Mouse (Mus musculus): ENCODE data around the gene Cebpb. TPM values are rescaled to one million over a fixed set of nuclear protein-coding genes. Genes with fewer than 3 reads are reported as not detected.
A peak's percentile ranks its signal among the peaks of the same experiment; 100 is the strongest.
"Not testable (repeated sequence)": the region's sequence is repeated elsewhere in the genome, so short reads cannot be mapped to it uniquely, and the experiment has no call there.

Cebpb gene
- total RNA-seq (2021): 100 to 1,000 TPM in 1 of 2 experiments, 10 to 100 TPM in 1; 95.1 to 169 TPM
- long read RNA-seq, experiment 1, transcript Cebpb-201 (1 exons, 1,504 nt): major isoform, 679 of 679 reads
- long read RNA-seq, experiment 1, partial matches to known transcripts: 0 of 679 reads
- long read RNA-seq, experiment 1, other reads (novel, unspliced or antisense): 0 of 679 reads
- long read RNA-seq, experiment 2, transcript Cebpb-201 (1 exons, 1,504 nt): major isoform, 479 of 479 reads
- long read RNA-seq, experiment 2, partial matches to known transcripts: 0 of 479 reads
- long read RNA-seq, experiment 2, other reads (novel, unspliced or antisense): 0 of 479 reads

DNA sequence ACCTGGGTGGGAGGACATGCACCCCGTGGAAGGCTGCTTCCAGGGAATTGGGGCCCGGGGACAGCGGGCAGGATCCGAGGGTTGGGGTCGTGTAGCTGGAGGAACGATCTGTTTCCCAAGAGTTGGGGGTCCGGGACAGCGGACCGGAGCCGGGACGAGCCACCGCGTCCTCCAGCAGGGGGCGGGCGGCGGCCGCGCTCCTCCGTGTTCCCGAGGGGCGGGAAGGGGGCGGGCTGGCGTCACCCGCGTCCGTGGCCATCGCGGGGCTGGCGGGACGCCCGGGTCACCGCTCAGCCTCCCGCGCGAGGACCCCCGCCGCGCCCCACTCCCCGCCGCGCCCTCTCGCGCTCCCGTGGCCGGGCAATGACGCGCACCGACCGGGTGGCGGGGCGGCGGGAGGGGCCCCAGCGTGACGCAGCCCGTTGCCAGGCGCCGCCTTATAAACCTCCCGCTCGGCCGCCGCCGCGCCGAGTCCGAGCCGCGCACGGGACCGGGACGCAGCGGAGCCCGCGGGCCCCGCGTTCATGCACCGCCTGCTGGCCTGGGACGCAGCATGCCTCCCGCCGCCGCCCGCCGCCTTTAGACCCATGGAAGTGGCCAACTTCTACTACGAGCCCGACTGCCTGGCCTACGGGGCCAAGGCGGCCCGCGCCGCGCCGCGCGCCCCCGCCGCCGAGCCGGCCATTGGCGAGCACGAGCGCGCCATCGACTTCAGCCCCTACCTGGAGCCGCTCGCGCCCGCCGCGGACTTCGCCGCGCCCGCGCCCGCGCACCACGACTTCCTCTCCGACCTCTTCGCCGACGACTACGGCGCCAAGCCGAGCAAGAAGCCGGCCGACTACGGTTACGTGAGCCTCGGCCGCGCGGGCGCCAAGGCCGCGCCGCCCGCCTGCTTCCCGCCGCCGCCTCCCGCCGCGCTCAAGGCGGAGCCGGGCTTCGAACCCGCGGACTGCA is at the start of gene Cebpb:
Cebpb (plus strand) TSS at position 418 of the 954 bp plus-strand sequence.
- peak; percentile 90 for DNase-seq (ENCODE audit: low spot score)

DNA sequence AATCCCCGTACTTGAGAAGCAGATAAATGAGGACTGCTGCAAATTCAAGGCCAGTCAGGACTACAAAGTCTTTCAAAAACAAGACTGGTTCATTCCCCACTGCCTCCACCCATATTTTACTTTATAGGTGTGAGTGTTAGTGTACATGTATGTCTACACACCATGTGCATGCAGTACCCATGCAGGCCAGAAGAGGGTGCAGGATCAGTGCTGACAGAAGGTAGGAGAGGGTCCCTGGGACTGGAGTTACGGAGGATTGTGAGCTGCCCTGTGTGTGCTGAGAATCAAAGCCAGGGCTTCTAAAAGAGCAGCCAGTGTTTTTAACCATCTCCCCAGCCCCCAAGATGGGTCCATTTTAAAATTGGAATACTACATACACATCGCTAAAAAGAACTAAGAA is 48.4 kb upstream of the Cebpb start:
- no peak for DNase-seq (ENCODE audit: low spot score)

DNA sequence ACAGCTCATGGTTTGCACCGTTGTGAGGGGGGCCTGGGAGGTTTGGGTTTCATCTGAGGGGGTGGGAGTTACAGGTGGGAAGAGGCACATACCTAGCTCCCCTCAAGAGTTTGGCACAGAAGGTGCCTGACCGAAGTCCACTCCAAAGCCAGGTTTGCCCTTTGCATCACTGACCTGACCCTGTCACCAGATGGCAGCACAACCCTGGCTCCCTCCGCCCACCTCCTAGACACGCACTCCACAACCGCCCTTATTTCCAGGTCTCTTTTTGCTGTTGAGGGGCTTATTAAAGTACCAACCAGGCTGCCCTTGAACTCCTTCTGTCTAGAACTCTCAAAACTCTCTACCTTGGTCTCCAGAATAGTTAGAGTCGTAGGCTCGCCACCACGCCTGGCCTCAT is 47.4 kb upstream of the Cebpb start:
- no peak for DNase-seq (ENCODE audit: low spot score)

DNA sequence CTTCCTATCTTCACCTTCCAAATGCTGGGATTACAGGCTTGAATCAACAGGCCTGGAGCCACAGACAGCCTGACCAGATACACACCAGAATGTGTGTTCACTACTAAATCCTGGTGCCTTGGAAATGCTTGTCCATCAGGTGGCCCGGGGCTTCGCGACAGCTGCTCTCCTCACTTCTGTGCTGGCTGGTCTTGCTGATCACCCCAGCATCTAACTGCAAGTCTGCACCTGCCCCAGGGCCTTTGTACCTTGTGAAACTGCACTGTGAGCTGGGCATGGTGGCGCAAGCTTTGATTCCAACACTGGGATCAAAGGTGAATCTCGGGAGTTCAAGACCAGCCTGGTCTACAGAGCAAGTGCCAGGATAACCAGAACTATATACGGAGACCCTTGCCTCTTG is 46.6 kb upstream of the Cebpb start:
- DNase-seq (ENCODE audit: low spot score): no peak

DNA sequence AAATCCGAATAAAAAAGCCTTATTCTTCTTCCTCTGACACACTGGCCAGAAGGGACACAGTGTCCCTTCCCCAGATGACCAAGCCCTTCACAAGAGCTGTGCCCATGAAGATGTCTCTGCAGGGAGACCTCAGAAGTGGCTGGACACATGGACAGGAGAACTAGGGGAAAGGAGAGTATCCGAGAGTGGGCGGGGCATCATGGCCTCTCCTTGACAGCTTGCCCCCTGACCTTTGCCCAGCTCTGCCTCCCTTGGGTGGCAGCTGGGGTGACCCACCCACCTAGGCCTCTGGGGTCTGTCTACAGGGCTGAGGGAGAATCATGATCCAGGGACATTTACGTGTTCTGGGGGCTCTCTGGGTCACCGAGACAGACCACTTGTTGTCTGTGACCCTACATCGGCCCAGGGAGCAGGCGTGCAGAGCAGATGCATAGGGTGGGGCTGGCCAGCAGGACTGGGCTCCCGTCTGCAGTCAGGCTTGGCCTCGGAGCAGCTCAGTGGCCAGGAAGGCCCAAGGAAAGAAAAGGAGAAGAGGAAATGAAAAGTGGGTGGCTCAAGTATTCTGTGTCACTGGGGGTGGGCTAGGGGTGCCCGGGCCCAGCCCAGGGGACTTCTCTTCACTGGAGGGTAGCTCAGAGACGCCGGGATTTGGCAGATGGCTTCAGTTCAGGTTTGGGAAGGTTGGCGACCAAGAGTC is 45.2 kb upstream of the Cebpb start:
- DNase-seq (ENCODE audit: low spot score): not testable (repeated sequence)

DNA sequence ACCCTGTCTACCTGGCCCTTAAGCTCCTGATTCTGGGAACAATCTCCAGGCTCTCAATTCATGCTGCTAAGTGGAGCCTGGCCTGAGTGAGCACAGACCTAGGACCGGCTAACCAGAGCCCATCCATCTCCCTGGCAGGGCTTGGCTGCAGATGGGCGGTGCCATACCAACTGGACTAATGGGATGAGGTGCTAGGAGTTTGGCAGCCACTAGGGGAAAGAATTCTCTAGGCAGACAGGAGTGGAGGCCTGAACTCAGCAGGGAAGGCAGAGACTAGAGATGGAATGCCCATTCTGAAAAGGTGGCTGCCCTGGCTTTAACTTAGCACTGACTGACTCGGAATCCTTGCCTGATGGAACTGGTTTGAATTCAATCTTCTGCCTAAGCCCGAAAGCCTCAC is 42.3 kb upstream of the Cebpb start:
- no peak for DNase-seq (ENCODE audit: low spot score)

DNA sequence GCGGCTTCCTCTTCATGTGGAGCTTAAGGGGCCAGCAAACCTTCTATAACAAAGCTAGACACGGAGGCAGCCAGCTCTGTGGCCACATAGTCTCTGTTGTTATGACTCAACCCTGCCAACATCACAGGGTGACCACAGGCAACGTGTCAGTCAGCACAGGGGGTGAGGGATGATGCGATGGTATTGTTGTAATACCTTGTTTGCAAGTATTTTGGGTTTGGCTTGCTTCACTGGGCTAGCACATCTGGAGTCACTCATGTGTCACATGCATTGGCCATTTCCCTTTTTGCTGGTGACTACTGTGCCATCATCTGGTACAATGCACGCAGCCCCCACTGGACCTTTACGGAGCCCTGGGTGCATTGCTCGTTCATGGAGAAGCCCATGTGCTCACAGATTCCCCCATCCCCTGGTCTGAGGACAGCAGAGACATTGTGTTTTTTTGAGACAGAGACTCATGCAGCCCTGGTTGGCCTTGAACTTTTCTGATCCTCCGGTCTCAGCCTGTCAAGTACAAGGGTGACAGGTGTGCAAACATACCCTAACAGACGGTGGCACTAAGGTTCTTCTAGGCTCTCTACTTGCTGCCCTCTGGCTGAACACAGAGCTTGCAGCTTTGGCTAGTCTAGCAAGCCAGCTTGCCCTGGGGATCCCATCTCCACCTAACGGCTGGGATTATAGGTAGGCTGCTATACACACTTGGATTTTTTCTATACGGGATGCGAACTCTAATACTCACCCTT is 39.3 kb upstream of the Cebpb start:
- DNase-seq (ENCODE audit: low spot score): no peak

DNA sequence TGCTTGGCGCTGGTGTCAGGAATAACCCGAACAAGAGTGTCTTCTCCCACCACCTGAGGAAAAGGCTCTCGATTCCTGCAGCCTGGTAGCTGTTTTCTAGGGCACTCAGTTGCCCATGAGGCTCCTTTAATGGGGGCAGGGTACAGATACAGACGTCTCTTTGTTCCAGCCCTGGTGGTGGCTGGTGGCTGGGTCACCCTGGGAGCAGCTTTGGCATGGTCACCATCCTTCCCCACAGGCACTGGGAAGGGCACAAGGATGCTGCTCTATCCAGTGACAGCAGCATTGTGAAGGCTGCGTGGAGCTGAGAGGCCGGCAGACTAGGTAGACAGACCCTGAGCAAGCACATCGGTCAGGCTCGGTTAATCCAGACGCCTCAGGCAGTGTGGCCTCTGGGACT is 37.1 kb upstream of the Cebpb start:
- DNase-seq (ENCODE audit: low spot score): no peak

DNA sequence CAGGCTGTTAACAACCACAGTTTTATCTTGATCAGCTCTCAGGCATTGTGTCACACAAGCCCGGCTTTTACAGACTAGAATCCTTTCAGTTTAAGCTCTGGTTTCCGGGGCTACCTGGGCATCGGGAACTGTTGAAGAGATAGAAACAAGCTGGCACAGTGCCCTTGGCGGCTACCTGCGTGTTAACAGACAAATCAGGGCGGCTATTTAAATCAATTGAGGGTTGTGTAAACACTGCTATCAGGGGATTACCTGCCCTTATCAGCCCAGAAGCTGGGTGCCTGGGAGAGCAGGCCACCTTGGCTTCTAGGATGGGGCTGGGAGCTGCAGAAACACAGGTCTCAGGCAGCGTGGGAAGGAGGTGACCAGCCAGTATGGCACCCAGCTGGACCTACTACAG is 36.0 kb upstream of the Cebpb start:
- DNase-seq (ENCODE audit: low spot score): no peak

DNA sequence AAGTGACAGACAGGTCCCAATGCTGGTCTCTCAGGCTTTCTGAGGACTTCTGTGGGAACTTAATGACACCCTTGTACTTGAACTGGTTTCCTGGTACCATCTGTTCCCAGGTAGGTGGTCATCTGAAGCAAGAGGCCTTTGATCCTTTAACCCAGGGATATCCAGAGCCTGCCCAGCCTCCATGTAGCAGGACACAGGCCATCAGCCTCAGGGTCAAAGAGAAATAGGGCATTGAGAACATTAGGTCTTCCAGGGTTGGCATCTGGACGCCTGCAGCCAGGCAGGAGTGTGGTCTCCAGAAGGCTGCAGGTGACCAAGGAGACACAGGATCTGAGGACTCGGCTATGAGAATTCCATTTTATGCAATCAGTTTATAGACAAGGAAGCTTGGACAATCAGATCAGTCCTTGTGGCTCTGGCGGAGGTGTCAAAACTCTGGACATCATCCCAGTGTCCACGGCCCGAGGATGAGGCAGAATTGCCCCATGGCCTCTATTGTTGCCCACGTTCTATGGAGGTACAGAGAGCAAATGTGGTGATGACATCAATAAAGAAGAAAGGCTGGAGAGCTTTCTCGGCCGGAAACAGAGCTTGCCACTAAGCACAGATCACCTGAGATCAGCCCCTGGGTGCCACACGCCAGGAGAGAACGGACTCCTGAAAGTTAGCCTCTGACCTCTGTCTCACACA is 33.7 kb upstream of the Cebpb start:
- DNase-seq (ENCODE audit: low spot score): no peak

DNA sequence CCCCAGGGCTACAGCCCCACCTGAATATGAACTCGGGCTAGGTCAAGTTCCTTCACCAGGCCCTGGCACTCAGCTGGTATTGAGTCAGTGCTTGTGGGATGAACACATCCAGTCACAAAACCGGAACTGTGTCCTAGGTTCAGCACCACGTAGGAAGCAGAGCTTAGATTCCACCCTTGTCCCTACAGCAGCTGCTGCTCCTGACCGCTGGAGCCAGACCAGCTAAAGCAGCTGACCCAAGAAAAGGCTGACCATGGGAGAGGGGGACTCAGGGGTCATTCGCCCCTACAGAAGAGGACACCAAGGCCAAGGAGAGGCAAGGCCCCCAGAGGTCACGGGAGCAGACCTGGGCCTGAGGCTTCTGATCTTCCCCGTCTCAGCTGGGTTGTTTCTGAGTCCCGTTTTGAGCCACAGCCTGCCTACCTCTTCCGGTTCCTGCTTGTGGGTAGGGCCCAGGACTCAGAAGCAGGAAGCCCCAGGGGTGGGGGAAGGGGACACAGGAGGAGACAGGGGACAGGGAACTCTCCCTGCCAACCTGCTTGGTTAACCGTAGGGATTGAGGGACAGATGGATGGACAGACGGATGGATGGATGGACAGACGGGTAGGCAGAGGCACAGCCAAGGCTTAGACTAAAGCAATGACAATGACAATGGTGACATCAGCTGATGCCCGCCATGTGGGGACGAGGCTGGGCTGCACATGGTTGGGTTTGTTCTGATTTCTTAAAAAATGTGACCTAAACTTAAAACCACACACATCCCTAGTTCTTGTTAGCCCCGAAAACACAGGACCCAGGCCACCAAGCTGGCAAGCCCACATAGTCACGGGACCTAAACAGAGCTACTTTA is 31.9 kb upstream of the Cebpb start:
- DNase-seq (ENCODE audit: low spot score): no peak

DNA sequence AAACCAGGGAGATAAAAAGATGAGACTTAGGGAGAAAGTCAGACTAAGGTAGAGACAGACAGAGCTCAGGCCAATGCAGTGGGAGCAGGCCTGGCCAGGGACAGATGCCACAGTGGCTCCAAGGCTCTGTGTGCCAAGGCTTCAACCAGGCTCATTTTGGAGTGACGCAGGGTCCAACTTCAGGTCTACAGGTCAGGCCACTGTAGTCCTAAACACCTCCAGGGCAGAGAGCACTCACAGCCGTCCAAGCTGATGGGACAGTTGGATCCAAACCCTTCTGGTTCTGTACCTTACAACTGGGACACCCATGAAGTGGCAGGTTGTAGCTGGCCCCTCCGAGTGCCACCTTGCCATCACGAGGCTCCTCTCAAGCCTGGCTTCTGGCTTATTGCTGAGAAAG is 30.7 kb upstream of the Cebpb start:
- no peak for DNase-seq (ENCODE audit: low spot score)

DNA sequence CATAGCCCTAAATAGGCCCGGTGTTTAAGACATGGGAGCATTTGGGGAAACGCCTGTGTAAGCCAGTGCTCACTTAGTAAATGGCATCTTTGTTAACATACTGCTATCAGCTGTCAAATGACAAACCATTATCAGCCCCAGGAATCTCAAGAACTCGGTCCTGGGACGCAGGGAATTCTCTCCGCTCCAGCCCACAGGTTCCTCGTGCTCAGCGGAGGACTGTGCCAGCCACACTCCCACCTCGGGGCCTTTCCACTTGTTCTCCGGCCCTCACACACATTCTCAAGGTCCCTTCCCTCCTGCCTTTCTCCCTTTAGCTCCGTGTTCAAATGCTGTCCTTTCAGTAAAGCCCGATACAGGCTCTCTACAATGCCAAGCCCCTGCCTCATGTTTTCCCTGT is 30.0 kb upstream of the Cebpb start:
- no peak for DNase-seq (ENCODE audit: low spot score)

DNA sequence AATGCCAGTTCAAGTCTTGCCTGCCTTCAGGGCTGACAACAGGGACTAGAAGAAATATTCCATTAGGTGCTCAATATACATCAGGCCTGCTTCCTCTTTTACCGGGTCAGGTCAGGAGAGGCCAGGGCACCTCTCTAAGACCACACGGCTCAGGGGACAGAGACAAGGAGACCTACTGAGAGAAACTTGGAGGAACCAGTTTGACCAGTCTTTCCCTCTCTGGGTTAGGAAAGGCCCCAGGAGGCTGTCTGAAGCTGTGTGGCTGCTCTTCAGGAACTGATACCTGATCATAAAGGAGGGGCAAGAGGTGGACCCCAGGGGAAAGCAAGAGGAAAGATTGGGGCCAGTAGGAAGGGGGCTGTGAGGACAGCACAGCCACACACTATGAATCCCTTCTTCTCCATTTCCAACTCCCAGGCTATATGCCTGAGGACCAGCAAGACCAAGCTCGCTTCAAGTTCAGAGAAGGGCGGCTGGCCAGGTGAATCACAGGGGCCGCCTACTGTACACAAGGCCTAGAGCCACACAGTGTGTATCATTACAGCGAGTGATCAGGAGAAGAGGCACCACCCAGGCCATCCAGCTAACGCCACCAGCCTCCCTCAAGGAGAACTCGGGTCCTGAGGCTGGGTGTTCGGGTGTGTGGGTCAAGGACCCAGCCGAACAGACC is 29.4 kb upstream of the Cebpb start:
- DNase-seq (ENCODE audit: low spot score): no peak

DNA sequence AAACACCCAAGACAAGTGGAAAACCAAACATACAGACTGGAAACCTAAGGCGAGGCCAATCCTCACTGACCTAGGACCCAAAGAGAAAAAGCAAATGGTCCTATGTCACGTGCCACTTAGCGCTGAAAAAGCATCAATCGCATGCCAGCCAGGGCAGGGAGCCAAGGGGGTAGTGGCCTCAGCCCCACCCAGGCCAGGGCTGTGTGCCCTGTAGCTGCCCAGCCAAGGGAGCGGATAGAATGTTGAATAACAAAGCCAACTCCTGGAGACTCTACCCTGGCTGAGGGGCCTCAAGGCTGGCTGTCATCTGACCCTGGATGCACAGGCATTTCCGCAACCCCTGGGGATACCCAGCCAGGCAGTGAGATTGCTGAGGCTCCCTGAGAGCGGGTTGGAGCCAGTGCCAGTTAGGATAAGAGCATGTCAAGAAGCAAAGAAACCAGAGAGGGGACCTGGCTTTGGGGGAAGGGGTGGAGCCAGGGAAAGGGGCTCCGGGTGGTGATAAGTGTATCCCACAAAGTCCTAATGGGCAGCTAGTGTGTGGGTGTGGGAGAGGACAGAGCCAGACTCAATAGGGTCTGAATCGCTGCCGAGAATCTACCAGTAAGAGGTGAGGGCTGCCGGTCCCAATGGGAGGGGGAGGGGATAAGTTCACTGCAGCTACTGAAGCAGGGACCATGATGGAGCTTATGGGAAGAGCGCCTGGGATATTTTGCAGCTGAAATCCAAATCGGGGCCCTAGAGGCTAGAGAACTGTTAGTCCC is 28.7 kb upstream of the Cebpb start:
- DNase-seq (ENCODE audit: low spot score): peak; percentile 46

DNA sequence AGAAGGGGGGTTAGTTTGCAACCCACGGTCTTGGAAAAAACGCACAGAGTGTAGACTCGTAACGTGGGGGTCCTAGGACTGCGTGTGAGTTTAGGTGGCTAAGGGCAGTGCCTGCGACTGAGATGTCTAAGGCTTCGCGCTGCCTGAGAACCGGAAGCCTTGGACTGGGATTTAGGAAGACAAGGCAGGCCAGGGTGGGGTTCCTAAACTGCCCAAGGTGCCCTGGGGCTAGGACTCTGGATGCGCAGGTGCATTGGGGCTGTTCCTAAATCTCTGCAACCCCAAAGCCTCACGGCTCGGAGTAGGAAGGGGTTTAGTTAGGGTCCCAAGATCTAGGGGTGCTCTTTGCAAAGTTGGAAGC is 28.1 kb upstream of the Cebpb start:
- DNase-seq (ENCODE audit: low spot score): no peak

DNA sequence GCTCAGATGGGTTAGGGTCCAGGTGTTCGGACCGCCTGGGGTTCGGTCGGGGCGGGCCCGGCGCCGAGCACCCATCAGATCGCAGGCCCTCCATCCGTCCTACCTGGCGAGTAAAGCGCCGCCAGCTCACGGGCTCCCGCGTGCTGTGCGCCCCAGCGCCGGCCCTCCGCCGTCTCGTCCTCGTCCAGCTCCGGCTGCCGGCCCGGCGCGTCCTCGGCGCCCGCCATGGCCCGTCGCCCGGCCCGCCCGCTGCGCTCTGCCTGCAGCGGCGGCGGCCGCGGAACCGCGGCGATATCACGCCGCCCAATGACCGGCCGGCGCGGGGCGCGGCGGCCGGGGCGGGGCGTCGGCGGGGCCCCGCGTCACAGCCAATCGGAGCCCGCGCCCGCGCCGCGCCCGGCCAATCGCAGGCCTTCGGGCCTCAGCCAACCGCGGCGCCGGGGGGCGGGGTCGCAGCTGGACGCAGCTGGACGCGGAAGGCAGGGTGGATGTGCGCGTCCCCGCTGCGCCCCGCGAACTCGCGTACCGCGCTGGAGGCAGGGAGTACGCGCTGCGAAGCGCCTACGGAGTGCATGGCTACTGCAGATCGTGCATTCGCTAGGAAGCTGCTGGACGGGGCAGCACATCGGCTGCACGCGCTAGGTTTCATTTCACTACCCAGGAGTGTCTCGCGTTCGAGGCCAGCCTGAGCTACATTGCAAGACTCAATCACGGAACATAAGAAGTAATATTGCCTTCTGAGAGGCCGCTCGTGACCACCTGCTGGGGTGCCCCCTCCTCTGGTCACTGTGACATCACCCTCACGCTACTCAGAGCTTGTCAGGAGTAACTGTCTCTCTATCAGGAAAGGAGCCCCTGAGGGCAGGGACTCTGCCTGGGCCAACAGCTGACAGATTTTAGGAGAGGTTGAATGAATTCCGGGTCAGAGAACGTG is 27.2 kb upstream of the Cebpb start, which contains the start of gene Gm20431:
Gm20431 (minus strand) TSS at position 227 of the 934 bp plus-strand sequence.
- DNase-seq (ENCODE audit: low spot score): peak; percentile 92

All from gastrocnemius, adult 18-20 months (tissue).